Mouse (Mus musculus) kidney, adult 11 months (tissue): ENCODE results near the gene Mapk3.
"Not testable (repeated sequence)": the region's sequence is repeated elsewhere in the genome, so short reads cannot be mapped to it uniquely, and the experiment has no call there.

Experiments used
- DNase-seq: peaks from one replicate; pipeline ENCODE4 v3.0.0; 2022

Gene Mapk3

GRCm38 (mm10) chr7:126759050-126759671, at the start of gene Mapk3:
Gene Mapk3, plus strand, starts transcription at chr7:126759601.
- DNase-seq = peak; percentile 90

- no peak for DNase-seq
Observed at GRCm38 (mm10) chr7:126710266-126710665, 49.1 kb upstream of the Mapk3 start.

GRCm38 (mm10) chr7:126711910-126712309, 47.5 kb upstream of the Mapk3 start:
- DNase-seq = no peak

GRCm38 (mm10) chr7:126715679-126716078, 43.7 kb upstream of the Mapk3 start:
- no peak for DNase-seq

- DNase-seq = no peak
Observed at GRCm38 (mm10) chr7:126717566-126717965, 41.8 kb upstream of the Mapk3 start.

- DNase-seq = no peak
Observed at GRCm38 (mm10) chr7:126718787-126719337, 40.5 kb upstream of the Mapk3 start.

GRCm38 (mm10) chr7:126721635-126722034, 37.8 kb upstream of the Mapk3 start:
- DNase-seq = no peak

- no peak for DNase-seq
Observed at GRCm38 (mm10) chr7:126725077-126725476, 34.3 kb upstream of the Mapk3 start.

GRCm38 (mm10) chr7:126725667-126726066, 33.7 kb upstream of the Mapk3 start:
- DNase-seq = no peak

- DNase-seq = not testable (repeated sequence)
Observed at GRCm38 (mm10) chr7:126730256-126730789, 29.1 kb upstream of the Mapk3 start.

GRCm38 (mm10) chr7:126736122-126736521, 23.3 kb upstream of the Mapk3 start:
- no peak for DNase-seq

- no peak for DNase-seq
Observed at GRCm38 (mm10) chr7:126739551-126739950, 19.9 kb upstream of the Mapk3 start.

GRCm38 (mm10) chr7:126740132-126740735, 19.2 kb upstream of the Mapk3 start:
- no peak for DNase-seq

GRCm38 (mm10) chr7:126740977-126741376, 18.4 kb upstream of the Mapk3 start:
- DNase-seq = no peak

- no peak for DNase-seq
Observed at GRCm38 (mm10) chr7:126741452-126741851, 17.9 kb upstream of the Mapk3 start.

- DNase-seq = no peak
Observed at GRCm38 (mm10) chr7:126741964-126742482, 17.4 kb upstream of the Mapk3 start.

- no peak for DNase-seq
Observed at GRCm38 (mm10) chr7:126746066-126746465, 13.3 kb upstream of the Mapk3 start.

- DNase-seq = no peak
Observed at GRCm38 (mm10) chr7:126746798-126747197, 12.6 kb upstream of the Mapk3 start.

GRCm38 (mm10) chr7:126748824-126749223, 10.6 kb upstream of the Mapk3 start:
- no peak for DNase-seq

- no peak for DNase-seq
Observed at GRCm38 (mm10) chr7:126749582-126750343, 9.6 kb upstream of the Mapk3 start.

GRCm38 (mm10) chr7:126754866-126755265, 4.5 kb upstream of the Mapk3 start:
- peak; percentile 75 for DNase-seq

- no peak for DNase-seq
Observed at GRCm38 (mm10) chr7:126758539-126758938, 862 bp upstream of the Mapk3 start.
